Mouse (Mus musculus): ENCODE measurements around the gene Samd13. TPM values are rescaled to one million over a fixed set of nuclear protein-coding genes. Genes with fewer than 3 reads are reported as not detected.

Gene Samd13
- polyA plus RNA-seq (2015; fragmentation: Nextera tagmentation; extraction: Ambion mirVana), result 0.12 and 0.20 TPM in 2 replicates

GRCm38 (mm10) chr3:146684811-146685675 lies at the start of gene Samd13:
Samd13 (minus strand) TSS chr3:146685592.
- Histone ChIP-seq H3K27me3 (replicated peaks; ENCODE audit: control insufficient read depth, insufficient read depth, low read length) (no peaks in the 10 kb centered on the region), H3K4me2 (ENCODE audit: low read length) (peak within 1 kb of the TSS; percentile 85), H3K27ac (ENCODE audit: low read depth, low read length) (no peak within 1 kb of the TSS), H3K9me3 (ENCODE audit: control insufficient read depth, low read length) (no peaks in the 10 kb centered on the region), H3K36me3 (ENCODE audit: control insufficient read depth, insufficient read depth, low read length) (no peaks in the 10 kb centered on the region), H3K4me3 (ENCODE audit: low read length) (peak within 1 kb of the TSS; percentile 49), H3K4me1 (ENCODE audit: control insufficient read depth, insufficient read depth, low read depth, low read length) (no peaks in the 10 kb centered on the region; the same call in none of the 2 replicates), H3K9ac (ENCODE audit: low read depth, low read length) (peak within 1 kb of the TSS; percentile 54)
- ATAC-seq, result peak; percentile 94
- WGBS, result 3% methylated on average over 50 of the region's 50 CpGs

DNA sequence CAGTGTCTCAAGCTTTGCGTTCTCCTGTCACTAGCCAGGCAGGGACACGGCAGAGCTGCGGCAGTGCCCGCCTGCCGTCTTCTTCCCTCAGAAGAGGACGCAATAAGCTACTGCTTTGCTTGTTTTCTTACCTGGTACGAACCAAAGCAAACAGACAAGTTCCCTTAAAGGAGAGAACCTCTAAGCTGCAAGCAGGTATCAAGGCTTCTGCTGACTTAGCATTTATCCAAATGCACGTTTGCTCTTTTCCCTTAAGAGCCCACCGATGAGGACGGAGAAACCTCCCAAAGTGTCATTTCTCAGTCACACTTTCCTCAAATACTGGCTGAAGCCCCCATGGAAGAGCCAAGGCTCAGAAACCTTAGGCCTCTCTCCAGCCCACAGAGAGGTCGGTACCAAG lies 46.1 kb upstream of the Samd13 start:
- Histone ChIP-seq H3K4me3 (ENCODE audit: low read length) (no peak overlapping the region), H3K4me1 (ENCODE audit: control insufficient read depth, insufficient read depth, low read depth, low read length) (no peaks in the 10 kb centered on the region), H3K27me3 (replicated peaks; ENCODE audit: control insufficient read depth, insufficient read depth, low read length) (no peaks in the 10 kb centered on the region), H3K9me3 (ENCODE audit: control insufficient read depth, low read length) (no peaks in the 10 kb centered on the region), H3K4me2 (ENCODE audit: low read length) (no peak overlapping the region), H3K36me3 (ENCODE audit: control insufficient read depth, insufficient read depth, low read length) (peaks cover 34% of the 10 kb centered on the region), H3K9ac (ENCODE audit: low read depth, low read length) (no peak overlapping the region), H3K27ac (ENCODE audit: low read depth, low read length) (no peak overlapping the region)
- 96% methylated on average over 11 of the region's 11 CpGs for WGBS
- ATAC-seq, result no peak

DNA sequence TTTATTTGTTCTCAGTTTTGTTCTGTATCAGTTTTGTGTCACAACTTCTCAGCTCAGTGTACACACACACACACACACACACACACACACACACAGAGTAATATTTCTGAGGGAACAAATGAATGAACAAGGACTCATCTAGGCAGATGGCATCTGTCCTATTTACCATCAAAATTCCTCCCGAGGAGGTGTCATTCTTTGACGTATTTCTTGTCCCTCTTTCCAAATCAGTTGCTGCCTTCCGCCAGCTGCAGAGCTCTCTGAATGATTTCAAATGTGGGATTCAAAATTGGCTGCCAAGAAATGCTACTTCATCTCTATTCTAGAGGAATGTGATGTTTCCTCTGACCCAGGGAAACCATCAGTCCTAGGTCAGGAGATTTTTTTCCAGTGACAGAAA lies 37.6 kb upstream of the Samd13 start:
- no peaks in the 10 kb centered on the region for H3K4me1 ChIP-seq (ENCODE audit: control insufficient read depth, insufficient read depth, low read depth, low read length)
- no peak for ATAC-seq
- peaks cover 11% of the 10 kb centered on the region; the same call in 1 of the 2 replicates for H3K36me3 ChIP-seq (ENCODE audit: control insufficient read depth, insufficient read depth, low read length)
- H3K4me2 ChIP-seq (ENCODE audit: low read length), result no peak overlapping the region
- H3K4me3 ChIP-seq (ENCODE audit: low read length), result no peak overlapping the region
- no peak overlapping the region for H3K27ac ChIP-seq (ENCODE audit: low read depth, low read length)
- no peak overlapping the region for H3K9ac ChIP-seq (ENCODE audit: low read depth, low read length)
- no peaks in the 10 kb centered on the region for H3K27me3 ChIP-seq (replicated peaks; ENCODE audit: control insufficient read depth, insufficient read depth, low read length)
- 61% methylated on average over 3 of the region's 3 CpGs for WGBS
- H3K9me3 ChIP-seq (ENCODE audit: control insufficient read depth, low read length), result no peaks in the 10 kb centered on the region; the same call in 1 of the 2 replicates

DNA sequence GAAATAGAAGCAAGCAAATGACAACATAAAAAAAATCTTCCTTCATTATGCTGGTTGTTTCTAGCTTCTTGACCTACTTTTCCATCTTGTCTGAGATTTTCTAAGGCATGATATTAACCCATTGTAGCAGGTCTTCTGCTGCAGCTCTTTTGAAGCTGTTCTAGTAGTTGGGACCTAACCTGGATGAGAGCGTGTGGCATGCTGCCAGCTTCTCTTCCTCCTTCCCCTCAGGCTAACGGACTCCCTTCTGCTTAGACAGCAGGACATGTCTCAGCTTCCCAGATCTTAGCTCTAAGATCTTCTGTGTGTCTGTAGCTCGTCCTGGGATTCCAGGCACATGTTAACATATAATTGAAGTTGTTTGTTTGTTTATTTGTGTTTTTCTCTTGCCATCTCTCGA lies 34.3 kb upstream of the Samd13 start:
- no peak overlapping the region for H3K9ac ChIP-seq (ENCODE audit: low read depth, low read length)
- no peak overlapping the region for H3K4me3 ChIP-seq (ENCODE audit: low read length)
- H3K4me1 ChIP-seq (ENCODE audit: control insufficient read depth, insufficient read depth, low read depth, low read length), result no peaks in the 10 kb centered on the region
- no peak for ATAC-seq
- no peaks in the 10 kb centered on the region for H3K9me3 ChIP-seq (ENCODE audit: control insufficient read depth, low read length)
- H3K27ac ChIP-seq (ENCODE audit: low read depth, low read length), result no peak overlapping the region
- H3K36me3 ChIP-seq (ENCODE audit: control insufficient read depth, insufficient read depth, low read length), result no peaks in the 10 kb centered on the region
- no peak overlapping the region for H3K4me2 ChIP-seq (ENCODE audit: low read length)
- WGBS, result 72% methylated on average over 4 of the region's 4 CpGs
- no peaks in the 10 kb centered on the region for H3K27me3 ChIP-seq (replicated peaks; ENCODE audit: control insufficient read depth, insufficient read depth, low read length)

DNA sequence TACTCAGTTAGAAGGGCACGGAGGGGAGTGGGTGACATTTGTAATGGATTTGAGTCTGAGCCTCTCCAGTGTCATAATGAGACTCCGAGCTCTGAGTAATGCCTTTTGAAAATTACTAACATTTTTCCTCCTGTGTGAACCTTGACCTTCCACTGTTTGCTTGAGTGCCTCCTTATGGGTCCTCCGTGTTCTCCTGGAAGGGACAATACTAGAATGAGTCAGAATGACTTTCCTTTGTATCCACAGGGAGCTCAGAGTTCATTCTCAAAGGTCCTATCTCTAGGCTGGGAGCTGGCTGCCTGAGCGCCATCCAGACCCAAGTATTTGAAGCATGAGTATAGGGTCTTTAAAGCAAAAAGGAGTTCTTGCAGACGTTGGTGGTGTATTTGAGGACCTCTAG lies 32.9 kb upstream of the Samd13 start:
- no peak overlapping the region for H3K9ac ChIP-seq (ENCODE audit: low read depth, low read length)
- ATAC-seq, result no peak
- H3K4me3 ChIP-seq (ENCODE audit: low read length), result no peak overlapping the region
- H3K27ac ChIP-seq (ENCODE audit: low read depth, low read length), result no peak overlapping the region
- no peaks in the 10 kb centered on the region for H3K27me3 ChIP-seq (replicated peaks; ENCODE audit: control insufficient read depth, insufficient read depth, low read length)
- no peaks in the 10 kb centered on the region for H3K4me1 ChIP-seq (ENCODE audit: control insufficient read depth, insufficient read depth, low read depth, low read length)
- no peaks in the 10 kb centered on the region for H3K36me3 ChIP-seq (ENCODE audit: control insufficient read depth, insufficient read depth, low read length)
- 60% methylated on average over 5 of the region's 5 CpGs for WGBS
- H3K4me2 ChIP-seq (ENCODE audit: low read length), result no peak overlapping the region
- H3K9me3 ChIP-seq (ENCODE audit: control insufficient read depth, low read length), result no peaks in the 10 kb centered on the region

DNA sequence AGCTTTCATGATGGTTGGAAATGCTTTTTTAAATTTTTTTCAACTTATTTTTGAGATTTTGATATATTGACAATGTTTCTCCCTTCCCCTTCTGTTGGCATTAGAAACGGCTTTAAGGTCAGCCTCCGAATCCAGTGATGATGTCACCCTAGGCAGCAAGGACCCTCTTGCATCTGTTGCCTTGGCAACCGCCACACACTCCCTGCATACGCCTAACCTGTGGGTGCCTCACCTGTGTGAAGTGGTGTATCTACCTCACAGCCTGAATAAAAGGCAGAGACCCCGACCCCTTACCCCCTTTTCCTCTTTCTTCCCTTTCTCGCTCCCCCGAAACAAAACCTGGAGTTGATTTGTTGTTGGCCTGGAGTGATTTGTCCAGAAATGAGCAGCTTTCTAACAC lies 26.9 kb upstream of the Samd13 start:
- no peak for ATAC-seq
- no peak overlapping the region for H3K4me2 ChIP-seq (ENCODE audit: low read length)
- H3K4me1 ChIP-seq (ENCODE audit: control insufficient read depth, insufficient read depth, low read depth, low read length), result no peaks in the 10 kb centered on the region
- H3K9ac ChIP-seq (ENCODE audit: low read depth, low read length), result no peak overlapping the region
- no peaks in the 10 kb centered on the region for H3K9me3 ChIP-seq (ENCODE audit: control insufficient read depth, low read length)
- H3K27me3 ChIP-seq (replicated peaks; ENCODE audit: control insufficient read depth, insufficient read depth, low read length), result no peaks in the 10 kb centered on the region
- H3K4me3 ChIP-seq (ENCODE audit: low read length), result no peak overlapping the region
- no peak overlapping the region for H3K27ac ChIP-seq (ENCODE audit: low read depth, low read length)
- no peaks in the 10 kb centered on the region for H3K36me3 ChIP-seq (ENCODE audit: control insufficient read depth, insufficient read depth, low read length)
- 81% methylated on average over 7 of the region's 7 CpGs for WGBS

- Histone ChIP-seq H3K4me2 (ENCODE audit: low read length) (no peak overlapping the region), H3K4me3 (ENCODE audit: low read length) (no peak overlapping the region), H3K9ac (ENCODE audit: low read depth, low read length) (no peak overlapping the region), H3K36me3 (ENCODE audit: control insufficient read depth, insufficient read depth, low read length) (no peaks in the 10 kb centered on the region), H3K27ac (ENCODE audit: low read depth, low read length) (no peak overlapping the region; the same call in 1 of the 2 replicates), H3K27me3 (replicated peaks; ENCODE audit: control insufficient read depth, insufficient read depth, low read length) (no peaks in the 10 kb centered on the region), H3K9me3 (ENCODE audit: control insufficient read depth, low read length) (no peaks in the 10 kb centered on the region), H3K4me1 (ENCODE audit: control insufficient read depth, insufficient read depth, low read depth, low read length) (no peaks in the 10 kb centered on the region)
- ATAC-seq, result no peak
- 63% methylated on average over 6 of the region's 6 CpGs for WGBS
Measured at GRCm38 (mm10) chr3:146711559-146711958, 26.2 kb upstream of the Samd13 start.

- Histone ChIP-seq H3K9me3 (ENCODE audit: control insufficient read depth, low read length) (no peaks in the 10 kb centered on the region), H3K4me3 (ENCODE audit: low read length) (no peak overlapping the region), H3K9ac (ENCODE audit: low read depth, low read length) (no peak overlapping the region), H3K27me3 (replicated peaks; ENCODE audit: control insufficient read depth, insufficient read depth, low read length) (no peaks in the 10 kb centered on the region), H3K4me1 (ENCODE audit: control insufficient read depth, insufficient read depth, low read depth, low read length) (no peaks in the 10 kb centered on the region), H3K36me3 (ENCODE audit: control insufficient read depth, insufficient read depth, low read length) (no peaks in the 10 kb centered on the region), H3K4me2 (ENCODE audit: low read length) (no peak overlapping the region), H3K27ac (ENCODE audit: low read depth, low read length) (no peak overlapping the region; the same call in 1 of the 2 replicates)
- ATAC-seq, result no peak
- WGBS, result 81% methylated on average over 7 of the region's 7 CpGs
Measured at GRCm38 (mm10) chr3:146711084-146711483, 25.7 kb upstream of the Samd13 start.

DNA sequence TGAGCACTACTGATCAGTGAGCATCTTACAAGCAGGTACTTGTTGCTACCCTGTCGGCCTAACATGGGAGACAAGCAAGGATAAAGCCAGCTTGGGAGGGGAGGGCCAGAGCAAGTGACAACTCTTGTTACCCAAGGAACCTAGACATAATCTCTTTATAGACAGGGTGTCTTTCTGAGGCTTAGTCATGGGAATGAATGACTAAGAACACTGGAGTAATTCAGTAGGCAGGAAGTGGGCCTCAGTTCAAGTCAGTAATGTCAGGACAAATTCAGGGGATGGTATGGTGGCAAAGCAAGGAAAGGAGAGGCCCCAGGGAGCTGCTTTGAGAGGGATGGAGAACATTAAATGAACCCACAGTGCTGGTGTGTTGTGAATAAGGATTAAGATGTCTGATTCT lies 23.7 kb upstream of the Samd13 start:
- no peaks in the 10 kb centered on the region for H3K27me3 ChIP-seq (replicated peaks; ENCODE audit: control insufficient read depth, insufficient read depth, low read length)
- ATAC-seq, result no peak
- H3K4me3 ChIP-seq (ENCODE audit: low read length), result no peak overlapping the region
- WGBS, result 88% methylated on average over 1 of the region's 1 CpGs
- H3K9me3 ChIP-seq (ENCODE audit: control insufficient read depth, low read length), result no peaks in the 10 kb centered on the region
- H3K4me1 ChIP-seq (ENCODE audit: control insufficient read depth, insufficient read depth, low read depth, low read length), result no peaks in the 10 kb centered on the region
- H3K9ac ChIP-seq (ENCODE audit: low read depth, low read length), result no peak overlapping the region
- no peak overlapping the region for H3K4me2 ChIP-seq (ENCODE audit: low read length)
- no peaks in the 10 kb centered on the region for H3K36me3 ChIP-seq (ENCODE audit: control insufficient read depth, insufficient read depth, low read length)
- H3K27ac ChIP-seq (ENCODE audit: low read depth, low read length), result no peak overlapping the region
